Mouse (Mus musculus) macrophage (primary cell): ENCODE data around the gene Col4a3. TPM values are rescaled to one million over a fixed set of nuclear protein-coding genes. Genes with fewer than 3 reads are reported as not detected.

Experiments used
- H3K27ac ChIP-seq: fragments of 350-480 bp; formaldehyde crosslinking; 2 replicates; pipeline ENCODE4 v1.9.0; 2021
- H3K36me3 ChIP-seq: fragments of 350-480 bp; formaldehyde crosslinking; 2 replicates; pipeline ENCODE4 v1.9.0; 2021; ENCODE audit errors: inconsistent target
- H3K4me3 ChIP-seq: fragments of 350-480 bp; formaldehyde crosslinking; 2 replicates; pipeline ENCODE4 v1.9.0; 2021; ENCODE audit errors: inconsistent target
- H3K79me2 ChIP-seq: fragments of 350-480 bp; formaldehyde crosslinking; 2 replicates; pipeline ENCODE4 v1.9.0; 2021; ENCODE audit errors: inconsistent target
- WGBS: methylation state at CpG from one replicate; pipeline ENCODE4 v1.1.7; 2026; ENCODE audit warnings: inconsistent platforms; ENCODE audit not compliant: missing documents; 5-methylcytosine and 5-hydroxymethylcytosine counted together
- polyA plus RNA-seq: library from polyadenylated mRNA; stranded (reverse); fragments of 250-400 nt; gene quantifications from 3 replicates; pipeline ENCODE4 v1.2.4, GENCODE M21; 2018; ENCODE audit warnings: inconsistent platforms

Col4a3 gene
- polyA plus RNA-seq, 1 experiment from 2014 or later = not detected

DNA sequence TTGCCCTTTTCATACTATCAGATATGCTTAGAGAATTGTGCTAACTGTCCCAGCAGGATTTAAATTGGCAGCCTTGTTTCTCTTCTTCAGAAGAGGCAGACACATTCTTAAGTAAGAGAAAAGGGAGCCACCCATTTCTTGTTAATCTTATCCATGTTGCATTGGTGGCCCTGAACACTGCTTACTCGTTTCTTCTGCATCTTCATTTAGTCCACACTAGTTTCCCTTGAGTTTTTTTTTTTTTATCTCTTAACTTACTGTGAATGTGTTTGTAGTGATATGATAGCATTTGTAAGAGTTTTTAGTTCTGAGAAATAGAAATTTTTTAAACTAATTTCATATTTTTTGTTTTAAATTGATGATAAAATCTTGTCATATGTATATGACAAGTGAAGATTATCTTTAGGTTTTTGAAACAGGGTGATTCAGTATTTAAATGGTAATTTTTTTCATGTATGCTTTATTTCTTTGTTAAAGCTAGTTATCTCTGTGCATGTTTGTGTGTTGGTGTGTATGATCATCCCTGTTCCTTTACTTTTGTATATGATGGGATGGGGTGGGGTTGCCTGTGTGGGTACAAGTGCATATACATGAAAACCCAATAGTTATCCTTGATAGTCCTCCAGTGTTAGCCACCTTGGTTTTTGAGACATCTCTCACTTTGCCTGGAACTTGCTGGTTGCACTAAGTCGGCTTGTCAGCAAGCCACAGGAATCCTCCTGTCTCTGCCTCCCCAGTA lies 161.2 kb downstream of the Col4a3 start:
- Histone ChIP-seq H3K79me2 (no peaks in the 10 kb centered on the region), H3K27ac (no peak overlapping the region), H3K4me3 (no peak overlapping the region), H3K36me3 (peaks cover 17% of the 10 kb centered on the region)
- WGBS = 95% methylated on average over 2 of the region's 2 CpGs

GRCm38 (mm10) chr1:82759520-82759919 lies 172.8 kb downstream of the Col4a3 start:
- Histone ChIP-seq H3K79me2 (no peaks in the 10 kb centered on the region), H3K27ac (no peak overlapping the region), H3K36me3 (peaks cover 13% of the 10 kb centered on the region; the same call in 1 of the 2 replicates), H3K4me3 (no peak overlapping the region)
- WGBS = 100% methylated on average over 1 of the region's 1 CpGs

- no peak overlapping the region for H3K4me3 ChIP-seq
- no peaks in the 10 kb centered on the region for H3K36me3 ChIP-seq
- peak overlapping the region; percentile 25 for H3K27ac ChIP-seq
- 12% methylated on average over 8 of the region's 8 CpGs for WGBS
- H3K79me2 ChIP-seq = no peaks in the 10 kb centered on the region
Observed at GRCm38 (mm10) chr1:82761454-82762169, 174.9 kb downstream of the Col4a3 start.

DNA sequence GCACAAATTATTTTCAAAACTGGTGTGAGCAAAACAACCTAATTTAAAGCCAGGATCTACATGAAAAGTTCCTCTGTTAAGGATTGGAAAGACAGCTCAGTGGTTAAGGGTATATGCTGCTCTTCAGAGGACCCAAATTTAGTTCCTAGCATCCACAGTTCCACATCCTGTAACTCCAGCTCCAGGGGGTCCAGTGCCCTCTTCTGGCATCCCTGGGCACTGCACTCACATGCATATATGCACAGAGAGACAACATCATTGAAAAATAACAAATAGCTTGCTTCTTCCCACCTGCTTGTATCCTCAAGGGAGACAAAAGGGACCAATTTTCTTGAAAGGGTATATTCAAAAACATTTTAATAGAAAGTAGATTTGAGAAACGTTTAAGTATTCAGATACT lies 175.6 kb downstream of the Col4a3 start:
- no peaks in the 10 kb centered on the region for H3K36me3 ChIP-seq
- 100% methylated on average over 1 of the region's 1 CpGs for WGBS
- H3K27ac ChIP-seq = no peak overlapping the region
- no peaks in the 10 kb centered on the region for H3K79me2 ChIP-seq
- no peak overlapping the region for H3K4me3 ChIP-seq

DNA sequence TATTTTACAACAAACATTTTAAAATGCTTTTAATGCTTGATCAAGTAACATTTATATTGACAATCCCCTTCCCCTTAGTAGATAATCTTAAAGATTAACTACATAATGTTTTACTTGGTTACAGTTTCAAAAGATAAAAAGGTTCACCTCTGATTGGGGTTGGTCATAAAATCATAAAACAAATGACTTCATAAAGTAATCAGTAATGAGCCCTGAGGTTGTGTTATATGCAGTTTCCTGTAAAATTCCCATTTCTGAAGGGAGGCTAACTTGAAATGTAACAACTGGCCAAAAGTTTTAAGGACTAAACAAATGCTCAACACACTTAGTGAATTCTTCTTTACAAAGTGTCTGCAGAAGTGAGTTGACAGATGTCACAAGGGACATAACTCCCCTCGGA lies 179.5 kb downstream of the Col4a3 start:
- H3K27ac ChIP-seq = no peak overlapping the region
- no peaks in the 10 kb centered on the region for H3K36me3 ChIP-seq
- H3K4me3 ChIP-seq = no peak overlapping the region
- H3K79me2 ChIP-seq = no peaks in the 10 kb centered on the region
- WGBS = 100% methylated on average over 1 of the region's 1 CpGs

- Histone ChIP-seq H3K79me2 (no peaks in the 10 kb centered on the region), H3K4me3 (no peak overlapping the region), H3K27ac (no peak overlapping the region), H3K36me3 (no peaks in the 10 kb centered on the region)
- WGBS = 98% methylated on average over 4 of the region's 4 CpGs
Observed at GRCm38 (mm10) chr1:82766641-82767040, 179.9 kb downstream of the Col4a3 start.

GRCm38 (mm10) chr1:82768269-82768668 lies 181.5 kb downstream of the Col4a3 start, which contains the start of gene Tm4sf20:
Gene Tm4sf20, minus strand, starts transcription at chr1:82768461.
- Histone ChIP-seq H3K27ac (no peak within 1 kb of the TSS), H3K36me3 (no peaks in the 10 kb centered on the region), H3K79me2 (no peaks in the 10 kb centered on the region), H3K4me3 (no peak within 1 kb of the TSS)
- 73% methylated on average over 5 of the region's 5 CpGs for WGBS

GRCm38 (mm10) chr1:82771022-82771586 lies 184.4 kb downstream of the Col4a3 start, which contains the start of gene Gm47791:
Gene Gm47791, minus strand, starts transcription at chr1:82771243.
- Histone ChIP-seq H3K36me3 (no peaks in the 10 kb centered on the region), H3K27ac (no peak within 1 kb of the TSS), H3K79me2 (no peaks in the 10 kb centered on the region), H3K4me3 (no peak within 1 kb of the TSS)
- WGBS = 79% methylated on average over 9 of the region's 15 CpGs

Other genes with a start within 250 kb of the Col4a3 start
- gene Col4a4, start 72 bp upstream of the Col4a3 start, polyA plus RNA-seq = not detected in 3 replicates
- gene Mff, start 138.0 kb downstream of the Col4a3 start, polyA plus RNA-seq = 102 to 118 TPM (median 104 TPM) in 3 replicates
- not detected in 3 replicates for gene Tm4sf20, start 181.5 kb downstream of the Col4a3 start, polyA plus RNA-seq
- not detected in 3 replicates for gene Gm47791, start 184.3 kb downstream of the Col4a3 start, polyA plus RNA-seq